In genomic region chr9:108654566-108655464, GRCm38 (mm10) we compare ENCODE assay signal across 17 mouse cellular contexts. TPM values are rescaled to one million over a fixed set of nuclear protein-coding genes. Genes with fewer than 3 reads are reported as not detected.
DNase-seq lines count a peak whose midpoint lies in the region; ATAC-seq and TF ChIP-seq lines count a peak whose summit lies in the region.
"Had no signal": no experiment of that assay in that cellular context is flagged by ENCODE, and none has a peak within 500 bp of the region (broad histone marks: within the 10 kb centered on the region; RNA-seq: fewer than 3 reads in every experiment).

No protein-coding gene starts in this region.

- no peak overlapping the region for H3K9ac ChIP-seq in intestine, postnatal 0 days (ENCODE audit: low read depth, low read length)
- H3K9ac ChIP-seq in intestine, embryonic 15.5 days, result no peak overlapping the region
- H3K9ac ChIP-seq: embryonic facial prominence, embryonic 13.5 days; forebrain, embryonic 13.5 days; hindbrain, embryonic 12.5 days; limb, embryonic 12.5 days; neural tube, embryonic 13.5 days had no signal

- H3K27ac ChIP-seq in intestine, postnatal 0 days (ENCODE audit: low read depth, low read length), result no peak overlapping the region
- H3K27ac ChIP-seq in intestine, embryonic 15.5 days, result no peak overlapping the region
- no peak overlapping the region for H3K27ac ChIP-seq in cerebellum, adult 2 months (ENCODE audit: insufficient read depth, low read length)
- H3K27ac ChIP-seq in thymus, adult 2 months (ENCODE audit: control insufficient read depth, insufficient read depth, low read length), result no peak overlapping the region
- H3K27ac ChIP-seq in forebrain, embryonic 10.5 days, result no peak overlapping the region
- H3K27ac ChIP-seq: embryonic facial prominence, embryonic 13.5 days; forebrain, embryonic 13.5 days; hindbrain, embryonic 12.5 days; limb, embryonic 12.5 days; neural tube, embryonic 13.5 days had no signal

- no peaks in the 10 kb centered on the region for H3K36me3 ChIP-seq in intestine, postnatal 0 days (ENCODE audit: control insufficient read depth, insufficient read depth)
- no peaks in the 10 kb centered on the region for H3K36me3 ChIP-seq in intestine, embryonic 15.5 days
- H3K36me3 ChIP-seq in E14TG2a.4 (ENCODE audit: insufficient read depth, low read length), result no peaks in the 10 kb centered on the region
- H3K36me3 ChIP-seq in thymus, adult 2 months (ENCODE audit: control insufficient read depth, insufficient read depth, low read length), result no peaks in the 10 kb centered on the region
- no peaks in the 10 kb centered on the region for H3K36me3 ChIP-seq in forebrain, embryonic 10.5 days (replicated peaks)
- H3K36me3 ChIP-seq: embryonic facial prominence, embryonic 13.5 days; hindbrain, embryonic 12.5 days; limb, embryonic 12.5 days; neural tube, embryonic 13.5 days had no signal

- no peak for TF ChIP-seq POLR2A in cerebellum, adult 2 months (IDR thresholded peaks at IDR 0.05; ENCODE audit: borderline replicate concordance, insufficient read depth, low read length)
- no peak for TF ChIP-seq POLR2A in thymus, adult 2 months (IDR thresholded peaks at IDR 0.05; ENCODE audit: control insufficient read depth, extremely low read depth, insufficient read depth, low read length, poor library complexity)

- DNase-seq in WW6 (ENCODE audit: low read depth, low spot score), result peak; percentile 39
- DNase-seq in layer of hippocampus, adult 9-11 months, result peak; percentile 34
- no peak for DNase-seq in cerebellum, adult 2 months
- DNase-seq in thymus, adult 2 months, result no peak
- DNase-seq in forebrain, embryonic 10.5 days (ENCODE audit: extremely low spot score, low spot score), result no peak
- DNase-seq: adrenal gland, adult 2 months; B cell, adult 2 months; kidney, postnatal 10 days; thymus, adult 18-20 months had no signal

- H3K4me3 ChIP-seq in intestine, postnatal 0 days (ENCODE audit: low read depth, low read length), result no peak overlapping the region
- H3K4me3 ChIP-seq in intestine, embryonic 15.5 days (replicated peaks), result no peak overlapping the region
- H3K4me3 ChIP-seq in E14TG2a.4 (replicated peaks; ENCODE audit: low read length), result peak overlapping the region; percentile 32
- no peak overlapping the region for H3K4me3 ChIP-seq in cerebellum, adult 2 months (replicated peaks; ENCODE audit: insufficient read depth, low read depth, low read length)
- no peak overlapping the region for H3K4me3 ChIP-seq in thymus, adult 2 months (ENCODE audit: control insufficient read depth, insufficient read depth, low read length)
- H3K4me3 ChIP-seq in forebrain, embryonic 10.5 days, result no peak overlapping the region
- H3K4me3 ChIP-seq: embryonic facial prominence, embryonic 13.5 days; forebrain, embryonic 13.5 days; hindbrain, embryonic 12.5 days; limb, embryonic 12.5 days; neural tube, embryonic 13.5 days had no signal

- 0 out of 2 replicates have a peak overlapping the region, but pooled peaks have one; percentile 2 for H3K4me2 ChIP-seq in intestine, postnatal 0 days (replicated peaks; ENCODE audit: low read depth)
- H3K4me2 ChIP-seq in intestine, embryonic 15.5 days (replicated peaks), result no peak overlapping the region
- H3K4me2 ChIP-seq: embryonic facial prominence, embryonic 13.5 days; forebrain, embryonic 13.5 days; hindbrain, embryonic 12.5 days; limb, embryonic 12.5 days; neural tube, embryonic 13.5 days had no signal

- no peaks in the 10 kb centered on the region for H3K27me3 ChIP-seq in intestine, postnatal 0 days (replicated peaks; ENCODE audit: control insufficient read depth, insufficient read depth, low read length)
- H3K27me3 ChIP-seq in intestine, embryonic 15.5 days (replicated peaks), result no peaks in the 10 kb centered on the region
- H3K27me3 ChIP-seq in E14TG2a.4 (ENCODE audit: insufficient read depth, low read length), result no peaks in the 10 kb centered on the region
- H3K27me3 ChIP-seq in cerebellum, adult 2 months (ENCODE audit: control insufficient read depth, insufficient read depth, low read length), result no peaks in the 10 kb centered on the region
- no peaks in the 10 kb centered on the region for H3K27me3 ChIP-seq in thymus, adult 2 months (ENCODE audit: control insufficient read depth, insufficient read depth, low read length)
- no peaks in the 10 kb centered on the region for H3K27me3 ChIP-seq in forebrain, embryonic 10.5 days (ENCODE audit: poor library complexity, severe bottlenecking)
- H3K27me3 ChIP-seq: embryonic facial prominence, embryonic 13.5 days; forebrain, embryonic 13.5 days; hindbrain, embryonic 12.5 days; limb, embryonic 12.5 days; neural tube, embryonic 13.5 days had no signal

- no peaks in the 10 kb centered on the region for H3K9me3 ChIP-seq in intestine, postnatal 0 days (ENCODE audit: control insufficient read depth)
- no peaks in the 10 kb centered on the region for H3K9me3 ChIP-seq in intestine, embryonic 15.5 days
- no peaks in the 10 kb centered on the region for H3K9me3 ChIP-seq in E14TG2a.4 (ENCODE audit: low read length)
- H3K9me3 ChIP-seq in forebrain, embryonic 10.5 days, result no peaks in the 10 kb centered on the region
- H3K9me3 ChIP-seq: embryonic facial prominence, embryonic 13.5 days; forebrain, embryonic 13.5 days; hindbrain, embryonic 12.5 days; limb, embryonic 12.5 days; neural tube, embryonic 13.5 days had no signal

- no peaks in the 10 kb centered on the region for H3K4me1 ChIP-seq in intestine, postnatal 0 days (replicated peaks; ENCODE audit: control insufficient read depth, insufficient read depth, low read length)
- peaks cover 3% of the 10 kb centered on the region; the same call in 1 of the 2 replicates for H3K4me1 ChIP-seq in intestine, embryonic 15.5 days (replicated peaks)
- peaks cover 73% of the 10 kb centered on the region for H3K4me1 ChIP-seq in E14TG2a.4 (replicated peaks; ENCODE audit: low read depth, low read length)
- no peaks in the 10 kb centered on the region; the same call in 1 of the 2 replicates for H3K4me1 ChIP-seq in cerebellum, adult 2 months (ENCODE audit: control insufficient read depth, insufficient read depth, low read length)
- H3K4me1 ChIP-seq in thymus, adult 2 months (replicated peaks; ENCODE audit: control insufficient read depth, insufficient read depth, low read length), result no peaks in the 10 kb centered on the region
- H3K4me1 ChIP-seq in forebrain, embryonic 10.5 days, result peaks cover 4% of the 10 kb centered on the region

- no peak for TF ChIP-seq CTCF in intestine, postnatal 0 days (IDR thresholded peaks at IDR 0.05; ENCODE audit: low read depth)
- TF ChIP-seq CTCF in E14TG2a.4 (conservative IDR thresholded peaks at IDR 0.05; ENCODE audit: low read length), result no peak
- no peak for TF ChIP-seq CTCF in cerebellum, adult 2 months (IDR thresholded peaks at IDR 0.05; ENCODE audit: borderline replicate concordance, insufficient read depth, low read depth, low read length)
- no peak for TF ChIP-seq CTCF in thymus, adult 2 months (IDR thresholded peaks at IDR 0.05; ENCODE audit: borderline replicate concordance, control insufficient read depth, extremely low read depth, insufficient read depth, low read length, poor library complexity)

- no peak for ATAC-seq in intestine, postnatal 0 days
- no peak for ATAC-seq in intestine, embryonic 15.5 days
- ATAC-seq: forebrain, embryonic 13.5 days had no signal

- WGBS in intestine, postnatal 0 days, result 76% methylated on average over 10 of the region's 10 CpGs
- WGBS in intestine, embryonic 15.5 days, result 73% methylated on average over 10 of the region's 10 CpGs
- 72% methylated on average over 10 of the region's 10 CpGs for WGBS in cerebellum, adult 2 months
- WGBS in thymus, adult 2 months, result 81% methylated on average over 10 of the region's 10 CpGs
- 78% methylated on average over 10 of the region's 10 CpGs for WGBS in forebrain, embryonic 10.5 days

RNA-seq across cellular contexts. Expression of gene Arih2, which starts 5.6 kb away (rescaled TPM):
- polyA plus RNA-seq in intestine, postnatal 0 days (2015; fragmentation: Nextera tagmentation; extraction: Ambion mirVana), result 22.6 and 25.1 TPM in 2 replicates
- polyA plus RNA-seq in intestine, embryonic 15.5 days (2015; fragmentation: Nextera tagmentation; extraction: Ambion mirVana), result 41.0 and 46.4 TPM in 2 replicates
- polyA plus RNA-seq in cerebellum, adult 2 months (2012; rRNA removed), result 53.7 and 54.2 TPM in 2 replicates
- 56.0 and 63.0 TPM in 2 replicates for polyA plus RNA-seq in thymus, adult 2 months (2012; rRNA removed)
- polyA plus RNA-seq in forebrain, embryonic 10.5 days (2016; fragmentation: Nextera tagmentation; extraction: Ambion mirVana), result 64.1 and 69.1 TPM in 2 replicates

RNA-seq across cellular contexts. Expression of gene Slc25a20, which starts 7.1 kb away (rescaled TPM):
- polyA plus RNA-seq in intestine, postnatal 0 days (2015; fragmentation: Nextera tagmentation; extraction: Ambion mirVana), result 159 TPM in 2 replicates
- polyA plus RNA-seq in intestine, embryonic 15.5 days (2015; fragmentation: Nextera tagmentation; extraction: Ambion mirVana), result 77.1 and 83.3 TPM in 2 replicates
- 18.2 and 19.1 TPM in 2 replicates for polyA plus RNA-seq in cerebellum, adult 2 months (2012; rRNA removed)
- 19.8 and 24.7 TPM in 2 replicates for polyA plus RNA-seq in thymus, adult 2 months (2012; rRNA removed)
- 33.1 and 35.8 TPM in 2 replicates for polyA plus RNA-seq in forebrain, embryonic 10.5 days (2016; fragmentation: Nextera tagmentation; extraction: Ambion mirVana)

RNA-seq across cellular contexts. Expression of gene Prkar2a, which starts 34.3 kb away (rescaled TPM):
- 28.3 and 31.8 TPM in 2 replicates for polyA plus RNA-seq in intestine, postnatal 0 days (2015; fragmentation: Nextera tagmentation; extraction: Ambion mirVana)
- 51.9 and 55.0 TPM in 2 replicates for polyA plus RNA-seq in intestine, embryonic 15.5 days (2015; fragmentation: Nextera tagmentation; extraction: Ambion mirVana)
- polyA plus RNA-seq in cerebellum, adult 2 months (2012; rRNA removed), result 24.6 and 26.6 TPM in 2 replicates
- polyA plus RNA-seq in thymus, adult 2 months (2012; rRNA removed), result 5.7 and 5.8 TPM in 2 replicates
- polyA plus RNA-seq in forebrain, embryonic 10.5 days (2016; fragmentation: Nextera tagmentation; extraction: Ambion mirVana), result 28.5 and 30.1 TPM in 2 replicates

RNA-seq across cellular contexts. Expression of gene P4htm, which starts 57.3 kb away (rescaled TPM):
- 2.8 and 2.9 TPM in 2 replicates for polyA plus RNA-seq in intestine, postnatal 0 days (2015; fragmentation: Nextera tagmentation; extraction: Ambion mirVana)
- 5.8 and 6.4 TPM in 2 replicates for polyA plus RNA-seq in intestine, embryonic 15.5 days (2015; fragmentation: Nextera tagmentation; extraction: Ambion mirVana)
- polyA plus RNA-seq in cerebellum, adult 2 months (2012; rRNA removed), result 102 and 105 TPM in 2 replicates
- 6.6 and 10.5 TPM in 2 replicates for polyA plus RNA-seq in thymus, adult 2 months (2012; rRNA removed)
- polyA plus RNA-seq in forebrain, embryonic 10.5 days (2016; fragmentation: Nextera tagmentation; extraction: Ambion mirVana), result 11.9 and 12.1 TPM in 2 replicates

Comparison
In these comparisons a context has a peak if more than half of its experiments do, and no peak if none do; other contexts are left out.
1. DNase-seq: peak in WW6 (single experiment) and layer of hippocampus, adult 9-11 months (single experiment); none in cerebellum, adult 2 months (0 of 2), thymus, adult 2 months (single experiment) and forebrain, embryonic 10.5 days (single experiment).